ENCODE assay signal across 12 mouse cellular contexts in genomic region chr14:75168501-75168900, GRCm38 (mm10). TPM values are rescaled to one million over a fixed set of nuclear protein-coding genes. Genes with fewer than 3 reads are reported as not detected.
"Had no signal": no experiment of that assay in that cellular context is flagged by ENCODE, and none has a peak within 500 bp of the region (broad histone marks: within the 10 kb centered on the region; RNA-seq: fewer than 3 reads in every experiment).

No protein-coding gene starts in this region.

- DNase-seq: kidney, adult 2 months; kidney, postnatal 25 days; lung, embryonic 14.5 days; lung, postnatal 36 days; right cerebral cortex, adult 18-20 months; right cerebral cortex, postnatal 25 days had no signal

- ATAC-seq: liver, embryonic 12.5 days; midbrain, embryonic 16.5 days had no signal

RNA-seq across cellular contexts. Expression of gene Lrrc63, which starts 37.8 kb away (rescaled TPM):
- total RNA-seq: layer of hippocampus, postnatal 25 days; left cerebral cortex, adult 8-10 months; left cerebral cortex, postnatal 25 days; megakaryocyte-erythroid progenitor cell, adult 5-6 weeks had no signal
